Mouse (Mus musculus) gonadal fat pad, adult 2 months (tissue): ENCODE data around the gene Gm8159. TPM values are rescaled to one million over a fixed set of nuclear protein-coding genes. Genes with fewer than 3 reads are reported as not detected.
"Not testable (repeated sequence)": the region's sequence is repeated elsewhere in the genome, so short reads cannot be mapped to it uniquely, and the experiment has no call there.

Source experiments
- DNase-seq: peaks from one replicate; pipeline ENCODE4 v3.0.0-alpha.2; 2012; ENCODE audit warnings: low read depth
- polyA plus RNA-seq: library from polyadenylated mRNA; depleted of rRNA; stranded (reverse); fragments of >200 nt; gene quantifications from 2 replicates; pipeline ENCODE4 v1.2.3, GENCODE M21; 2012; rRNA removed

The Gm8159 gene
- polyA plus RNA-seq = not detected in 2 replicates

DNA sequence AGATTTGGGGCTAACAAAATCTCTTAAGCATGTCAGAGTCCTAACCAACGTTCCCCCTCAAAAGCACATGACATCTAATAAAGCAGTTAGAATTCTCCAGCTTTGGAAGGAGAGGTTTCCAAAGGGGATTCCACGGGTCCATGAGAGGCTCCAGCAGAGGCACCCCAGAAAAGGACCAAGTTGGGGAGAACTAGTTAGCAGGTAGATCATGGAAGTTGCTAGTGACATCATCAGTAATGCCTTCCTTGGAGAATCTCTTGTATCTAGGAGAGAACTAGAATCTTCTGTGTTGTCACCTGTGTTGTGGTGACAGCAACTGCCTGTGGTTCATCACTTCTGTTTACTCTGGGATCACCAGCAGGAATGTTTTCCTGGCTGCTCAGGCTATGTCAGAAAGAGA lies at the start of gene Gm8159:
Gene Gm8159 (plus strand): TSS at position 301 of the 400 bp plus-strand sequence.
- not testable (repeated sequence) for DNase-seq

- not testable (repeated sequence) for DNase-seq
These were observed 17.2 kb downstream of the Gm8159 start for GRCm38 (mm10) chr14:4649309-4649708.

DNA sequence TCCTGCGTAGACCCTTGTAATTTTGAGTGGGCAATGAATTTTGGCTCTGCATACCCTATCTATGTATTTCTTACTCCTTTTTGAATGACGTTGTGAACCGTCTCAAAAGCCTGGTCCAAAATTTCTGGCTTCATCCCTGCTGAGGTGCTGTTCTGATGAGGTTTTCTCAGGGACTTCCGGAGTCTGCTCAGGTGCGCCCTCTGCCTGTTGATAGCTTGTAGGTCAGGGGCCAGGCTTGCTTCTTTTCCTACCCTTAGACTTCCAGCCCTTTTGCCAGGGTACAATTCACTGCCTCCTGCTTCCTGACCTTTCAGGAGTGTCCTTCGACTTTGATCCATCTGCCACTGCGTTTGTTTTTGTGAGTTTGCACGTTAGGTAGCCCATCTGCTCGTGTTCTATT lies 18.2 kb downstream of the Gm8159 start:
- DNase-seq = not testable (repeated sequence)

DNA sequence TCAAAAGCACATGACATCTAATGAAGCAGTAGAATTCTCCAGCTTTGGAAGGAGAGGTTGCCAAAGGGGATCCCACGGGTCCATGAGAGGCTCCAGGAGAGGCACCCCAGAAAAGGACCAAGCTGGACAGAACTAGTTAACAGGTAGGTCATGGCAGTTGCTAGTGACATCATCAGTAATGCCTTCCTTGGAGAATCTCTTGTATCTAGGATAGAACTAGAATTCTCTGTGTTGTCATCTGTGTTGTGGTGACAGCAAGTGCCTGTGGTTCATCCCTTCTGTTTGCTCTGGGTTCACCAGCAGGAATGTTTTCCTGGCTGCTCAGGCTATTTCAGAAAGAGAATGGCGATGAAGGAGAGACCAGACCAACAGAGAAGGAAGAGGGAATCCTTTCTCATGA lies 31.7 kb downstream of the Gm8159 start, which contains the start of gene Gm3239:
Gene Gm3239 (plus strand): TSS at position 301 of the 400 bp plus-strand sequence.
- DNase-seq = not testable (repeated sequence)

Other genes with a start within 250 kb of the Gm8159 start
- gene Gm3159, start 234.8 kb upstream of the Gm8159 start, polyA plus RNA-seq = not detected in 2 replicates
- 0.14 and 0.20 TPM in 2 replicates for gene Gm3164, start 216.9 kb upstream of the Gm8159 start, polyA plus RNA-seq
- 0.52 TPM in 1 of 2 replicates, not detected in the other for gene Gm3173, start 201.4 kb upstream of the Gm8159 start, polyA plus RNA-seq
- 0.10 TPM in 1 of 2 replicates, not detected in the other for gene Gm3182, start 150.6 kb upstream of the Gm8159 start, polyA plus RNA-seq
- gene Gm3047, start 76.9 kb upstream of the Gm8159 start, polyA plus RNA-seq = not detected in 2 replicates
- not detected in 2 replicates for gene Gm3239, start 31.8 kb downstream of the Gm8159 start, polyA plus RNA-seq
- 0.14 TPM in 1 of 2 replicates, not detected in the other for gene Gm7876, start 76.9 kb downstream of the Gm8159 start, polyA plus RNA-seq
- gene Gm3252, start 94.4 kb downstream of the Gm8159 start, polyA plus RNA-seq = 0.30 and 0.43 TPM in 2 replicates
- not detected in 2 replicates for gene Gm9602, start 144.0 kb downstream of the Gm8159 start, polyA plus RNA-seq
- gene Gm3269, start 205.8 kb downstream of the Gm8159 start, polyA plus RNA-seq = not detected in 2 replicates
- 0.74 TPM in 1 of 2 replicates, not detected in the other for gene Gm3264, start 223.2 kb downstream of the Gm8159 start, polyA plus RNA-seq